Mouse (Mus musculus) CH12.LX (cell line): ENCODE results near the gene Gse1. TPM values are rescaled to one million over a fixed set of nuclear protein-coding genes. Genes with fewer than 3 reads are reported as not detected.
A peak's percentile ranks its signal among the peaks of the same experiment; 100 is the strongest.

ENCODE experiments used
- DNase-seq: peaks from one replicate; pipeline ENCODE4 v3.0.0-alpha.2; 2013; ENCODE audit errors: extremely low read depth
- H3K27ac ChIP-seq: 2 replicates; pipeline ENCODE4 v1.5.1; 2012; ENCODE audit warnings: low read depth, mild to moderate bottlenecking, control low read depth, moderate library complexity; ENCODE audit not compliant: insufficient read depth
- H3K27me3 ChIP-seq: replicated peaks from 2 replicates; pipeline ENCODE3; 2012; ENCODE audit warnings: inconsistent platforms
- H3K36me3 ChIP-seq, 2 experiments: replicated peaks in 1 of 2; 2 replicates each; pipeline versions ENCODE3 to v1.6.1; 2012; ENCODE audit warnings: inconsistent platforms in 1 of 2, low read length in 1 of 2, mild to moderate bottlenecking in 1 of 2, mixed read lengths in 1 of 2, moderate library complexity in 1 of 2; ENCODE audit not compliant: control insufficient read depth in 1 of 2, insufficient read depth in 1 of 2
- H3K4me1 ChIP-seq, 2 experiments: 2 replicates each; pipeline ENCODE4 v1.6.1; 2012; ENCODE audit warnings: inconsistent platforms in 1 of 2, moderate library complexity in 1 of 2; ENCODE audit not compliant: insufficient read depth in 2 of 2, control insufficient read depth in 1 of 2
- H3K4me2 ChIP-seq: 2 replicates; pipeline ENCODE4 v1.6.1; 2012; ENCODE audit warnings: low read depth, mild to moderate bottlenecking, control low read depth; ENCODE audit not compliant: poor library complexity, insufficient read depth, severe bottlenecking
- H3K4me3 ChIP-seq, 3 experiments: fragments of 150-350 bp in 1 of 3; sonication (generic) in 1 of 3; replicated peaks in 1 of 3; 2 replicates each; pipeline versions ENCODE3 to v1.5.1; 2011 to 2012; ENCODE audit warnings: low read depth in 2 of 3, low read length in 2 of 3, mild to moderate bottlenecking in 2 of 3, moderate library complexity in 2 of 3, control low read depth in 1 of 3, improper control_type of control experiment in 1 of 3, inconsistent platforms in 1 of 3, mixed read lengths in 1 of 3; ENCODE audit not compliant: poor library complexity in 1 of 3
- H3K79me2 ChIP-seq: replicated peaks from 2 replicates; pipeline ENCODE4 v1.6.1; 2012; ENCODE audit warnings: mild to moderate bottlenecking, moderate library complexity; ENCODE audit not compliant: control insufficient read depth, poor library complexity, insufficient read depth, severe bottlenecking; ENCODE audit errors: extremely low read depth
- H3K9ac ChIP-seq: 2 replicates; pipeline ENCODE4 v1.6.1; 2012; ENCODE audit warnings: low read depth, mild to moderate bottlenecking, control low read depth, moderate library complexity; ENCODE audit not compliant: insufficient read depth
- H3K9me3 ChIP-seq: replicated peaks from 2 replicates; pipeline ENCODE3; 2012; ENCODE audit warnings: low read length, inconsistent platforms, mixed read lengths
- CTCF ChIP-seq, 2 experiments: IDR thresholded peaks in 1 of 2; conservative IDR thresholded peaks in 1 of 2; 2 replicates each; pipeline ENCODE4 v1.5.1; 2011 to 2012; ENCODE audit warnings: low read depth in 2 of 2, low read length in 2 of 2, improper control_type of control experiment in 1 of 2, inconsistent platforms in 1 of 2, mild to moderate bottlenecking in 1 of 2, moderate library complexity in 1 of 2
- ELF1 ChIP-seq: IDR thresholded peaks from 2 replicates; pipeline ENCODE4 v1.6.1; 2014; ENCODE audit warnings: low read depth, mild to moderate bottlenecking, inconsistent platforms, low read length, improper control_type of control experiment
- ETS1 ChIP-seq: conservative IDR thresholded peaks from 2 replicates; pipeline ENCODE4 v1.6.1; 2012; ENCODE audit warnings: low read depth, mild to moderate bottlenecking, inconsistent platforms, low read length, improper control_type of control experiment, moderate library complexity
- JUND ChIP-seq: conservative IDR thresholded peaks from 2 replicates; pipeline ENCODE4 v1.6.1; 2011; ENCODE audit warnings: low read depth, low read length, improper control_type of control experiment
- KAT2A ChIP-seq: IDR thresholded peaks from 2 replicates; pipeline ENCODE4 v1.6.1; 2012; ENCODE audit warnings: low read length, improper control_type of control experiment, inconsistent platforms; ENCODE audit not compliant: insufficient replicate concordance
- MAX ChIP-seq: IDR thresholded peaks from 2 replicates; pipeline ENCODE4 v1.6.1; 2011; ENCODE audit warnings: low read length, improper control_type of control experiment
- MAZ ChIP-seq: IDR thresholded peaks from 2 replicates; pipeline ENCODE4 v1.6.1; 2012; ENCODE audit warnings: low read depth, mild to moderate bottlenecking, inconsistent platforms, low read length, improper control_type of control experiment, moderate library complexity
- NELFE ChIP-seq: IDR thresholded peaks from 2 replicates; pipeline ENCODE4 v1.6.1; 2011; ENCODE audit warnings: low read depth, low read length, improper control_type of control experiment
- NRF1 ChIP-seq: IDR thresholded peaks from 2 replicates; pipeline ENCODE4 v1.6.1; 2014; ENCODE audit warnings: low read depth, mild to moderate bottlenecking, inconsistent platforms, low read length, improper control_type of control experiment, moderate library complexity
- PAX5 ChIP-seq: IDR thresholded peaks from 2 replicates; pipeline ENCODE4 v1.6.1; 2012; ENCODE audit warnings: low read length, inconsistent platforms, mixed read lengths
- POLR2A ChIP-seq: IDR thresholded peaks from 2 replicates; pipeline ENCODE4 v1.6.1; 2011; ENCODE audit warnings: low read depth, mild to moderate bottlenecking, improper control_type of control experiment, low read length
- RAD21 ChIP-seq: IDR thresholded peaks from 2 replicates; pipeline ENCODE4 v1.6.1; 2011; ENCODE audit warnings: low read depth, mild to moderate bottlenecking, low read length, improper control_type of control experiment, moderate library complexity
- RCOR1 ChIP-seq: conservative IDR thresholded peaks from 2 replicates; pipeline ENCODE4 v1.6.1; 2012; ENCODE audit warnings: low read depth, mild to moderate bottlenecking, inconsistent platforms, low read length, improper control_type of control experiment
- SIN3A ChIP-seq: IDR thresholded peaks from 2 replicates; pipeline ENCODE4 v1.6.1; 2012; ENCODE audit warnings: low read length, improper control_type of control experiment, inconsistent platforms
- TBP ChIP-seq: conservative IDR thresholded peaks from 2 replicates; pipeline ENCODE4 v1.6.1; 2011; ENCODE audit warnings: low read depth, low read length, improper control_type of control experiment
- TCF12 ChIP-seq: IDR thresholded peaks from 2 replicates; pipeline ENCODE4 v1.6.1; 2014; ENCODE audit warnings: low read depth, mild to moderate bottlenecking, inconsistent platforms, low read length, improper control_type of control experiment
- UBTF ChIP-seq: IDR thresholded peaks from 2 replicates; pipeline ENCODE4 v1.6.1; 2012; ENCODE audit warnings: low read depth, mild to moderate bottlenecking, inconsistent platforms, low read length, improper control_type of control experiment, moderate library complexity
- ZMIZ1 ChIP-seq: IDR thresholded peaks from 2 replicates; pipeline ENCODE4 v1.6.1; 2012; ENCODE audit warnings: low read depth, mild to moderate bottlenecking, inconsistent platforms, low read length, improper control_type of control experiment
- dilution Hi-C: fragments of 300-500 bp; cut with MboI; formaldehyde crosslinking; loops from 2 replicates; pipeline ENCODE4 v1.14.3; 2020; ENCODE audit warnings: low sequenced_read_pairs; ENCODE audit not compliant: extremely low pct_unique_long_range_greater_than_20kb, extremely low pct_ligation_motif_present
- in situ Hi-C: fragments of 300-500 bp; cut with MboI; formaldehyde crosslinking; loops from 3 replicates; pipeline ENCODE4 v1.14.3; 2019; ENCODE audit warnings: low sequenced_read_pairs, low pct_ligation_motif_present, low pct_unique_long_range_greater_than_20kb, mixed read lengths
- polyA plus RNA-seq: library from polyadenylated mRNA; unstranded; fragments of >175 nt; gene quantifications from 2 replicates; pipeline ENCODE4 v1.2.1, GENCODE M21; 2012; ENCODE audit warnings: low read depth; ENCODE audit not compliant: insufficient read length
- total RNA-seq, 2 experiments: library from RNA; depleted of rRNA; stranded (reverse); fragments of 300-350 nt in 1 of 2; fragments of >200 nt in 1 of 2; gene quantifications; 2 replicates each; pipeline ENCODE4 v1.2.3; 2012 to 2014

Gse1 gene
- total and polyA plus RNA-seq, 3 experiments, result 1.3 to 9.8 (median 8.5) TPM

- Histone ChIP-seq H3K4me1 (peaks cover 10 to 16% of the 10 kb centered on the region in 2 experiments), H3K9ac (no peak overlapping the region), H3K27me3 (peaks cover 13% of the 10 kb centered on the region), H3K4me2 (no peak overlapping the region), H3K36me3 (no peaks in the 10 kb centered on the region), H3K79me2 (no peaks in the 10 kb centered on the region), H3K4me3 (no peak overlapping the region), H3K9me3 (no peaks in the 10 kb centered on the region), H3K27ac (no peak overlapping the region)
- in situ Hi-C loops, result no loop called here
- TF ChIP-seq CTCF (conservative IDR thresholded peaks at IDR 0.05 in 1 of 2, IDR thresholded peaks at IDR 0.05 in 1 of 2; ENCODE audit: low read depth in 2 of 2, low read length in 2 of 2) (peak; percentile 29 to 47; a peak in 2 of 4 replicates), JUND (no peak), RAD21 (peak; percentile 10)
- dilution Hi-C loops, result no loop called here
- DNase-seq, result no peak
Measured at GRCm38 (mm10) chr8:120315644-120316043, 87.4 kb downstream of the Gse1 start.

DNA sequence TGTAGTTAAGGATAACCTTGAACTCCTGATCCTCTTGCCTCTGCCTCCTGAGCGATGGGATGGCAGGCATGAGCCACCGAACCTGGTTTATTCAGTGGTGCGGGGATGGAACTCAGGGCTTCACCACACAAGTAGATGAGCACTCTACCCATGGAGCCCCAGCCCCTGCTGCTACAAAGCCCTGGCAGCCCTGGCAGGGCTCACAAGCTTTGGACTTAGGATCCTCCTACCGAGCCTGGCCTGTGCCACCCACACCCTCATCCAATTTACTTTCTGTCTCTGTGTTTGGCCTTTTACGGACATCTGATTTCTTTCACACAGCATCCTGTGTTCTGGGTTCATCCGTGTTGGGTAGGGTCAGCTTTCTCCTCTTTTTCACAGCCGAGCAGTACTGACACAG, 88.5 kb downstream of the Gse1 start:
- H3K27me3 ChIP-seq, result peaks cover 12% of the 10 kb centered on the region
- H3K4me1 ChIP-seq, result peaks cover 10 to 13% of the 10 kb centered on the region in 2 experiments
- H3K9me3 ChIP-seq, result no peaks in the 10 kb centered on the region
- H3K9ac ChIP-seq, result no peak overlapping the region
- no peak overlapping the region for H3K4me3 ChIP-seq
- dilution Hi-C loops, result no loop called here
- in situ Hi-C loops, result no loop called here
- DNase-seq, result no peak
- TF ChIP-seq JUND (no peak), ELF1 (no peak), PAX5 (no peak), MAZ (no peak), NELFE (no peak), TBP (no peak), NRF1 (no peak), KAT2A (no peak), SIN3A (no peak), ZMIZ1 (no peak), TCF12 (no peak), RCOR1 (no peak), POLR2A (no peak), UBTF (no peak), MAX (no peak), ETS1 (no peak)
- H3K36me3 ChIP-seq, result no peaks in the 10 kb centered on the region
- no peak overlapping the region for H3K4me2 ChIP-seq
- H3K27ac ChIP-seq, result no peak overlapping the region
- H3K79me2 ChIP-seq, result no peaks in the 10 kb centered on the region
